24 mouse cellular contexts compared by ENCODE assay signal in genomic region chr12:99794158-99794515, GRCm38 (mm10).
DNase-seq lines count a peak whose midpoint lies in the region; ATAC-seq and TF ChIP-seq lines count a peak whose summit lies in the region.
"Had no signal": no experiment of that assay in that cellular context is flagged by ENCODE, and none has a peak within 500 bp of the region (broad histone marks: within the 10 kb centered on the region; RNA-seq: fewer than 3 reads in every experiment).

No protein-coding gene starts in this region.

- H3K9me3 ChIP-seq in forebrain, postnatal 0 days (ENCODE audit: low read length), result no peaks in the 10 kb centered on the region
- H3K9me3 ChIP-seq in forebrain, embryonic 11.5 days (ENCODE audit: control insufficient read depth, low read length), result no peaks in the 10 kb centered on the region
- no peaks in the 10 kb centered on the region for H3K9me3 ChIP-seq in heart, embryonic 10.5 days
- no peaks in the 10 kb centered on the region for H3K9me3 ChIP-seq in kidney, embryonic 14.5 days (ENCODE audit: control insufficient read depth, low read length)
- H3K9me3 ChIP-seq in limb, embryonic 12.5 days, result no peaks in the 10 kb centered on the region
- no peaks in the 10 kb centered on the region for H3K9me3 ChIP-seq in limb, embryonic 10.5 days (replicated peaks)
- H3K9me3 ChIP-seq: embryonic facial prominence, embryonic 15.5 days; forebrain, embryonic 10.5 days; forebrain, embryonic 15.5 days; G1E; hindbrain, embryonic 13.5 days; intestine, embryonic 15.5 days had no signal

- ATAC-seq in forebrain, postnatal 0 days, result peak; percentile 51; the same call in 1 of the 2 replicates
- no peak for ATAC-seq in forebrain, embryonic 11.5 days (replicated peaks; ENCODE audit: low FRiP score)
- ATAC-seq in kidney, embryonic 14.5 days (ENCODE audit: low FRiP score, low TSS enrichment), result peak; percentile 83
- 0 out of 2 replicates have a peak, but pooled peaks have one; percentile 19 for ATAC-seq in limb, embryonic 12.5 days (ENCODE audit: insufficient number of reproducible peaks, insufficient read depth, low FRiP score, low TSS enrichment, low read depth)
- ATAC-seq: forebrain, embryonic 15.5 days; intestine, embryonic 15.5 days had no signal

- H3K4me3 ChIP-seq in forebrain, postnatal 0 days (ENCODE audit: low read depth, low read length), result no peak overlapping the region
- H3K4me3 ChIP-seq in forebrain, embryonic 11.5 days (ENCODE audit: low read depth, low read length), result no peak overlapping the region
- H3K4me3 ChIP-seq in heart, embryonic 10.5 days, result no peak overlapping the region
- H3K4me3 ChIP-seq in kidney, embryonic 14.5 days (ENCODE audit: low read length), result no peak overlapping the region
- H3K4me3 ChIP-seq in limb, embryonic 12.5 days (replicated peaks), result no peak overlapping the region
- H3K4me3 ChIP-seq in limb, embryonic 10.5 days, result no peak overlapping the region
- H3K4me3 ChIP-seq: embryonic facial prominence, embryonic 15.5 days; erythroblast, embryonic 14.5 days; forebrain, embryonic 10.5 days; forebrain, embryonic 15.5 days; hindbrain, embryonic 13.5 days; intestine, embryonic 15.5 days had no signal

- no peak overlapping the region for H3K27ac ChIP-seq in forebrain, postnatal 0 days (ENCODE audit: low read depth, low read length)
- no peak overlapping the region for H3K27ac ChIP-seq in forebrain, embryonic 11.5 days (ENCODE audit: low read depth, low read length)
- H3K27ac ChIP-seq in heart, embryonic 10.5 days, result no peak overlapping the region
- no peak overlapping the region for H3K27ac ChIP-seq in kidney, embryonic 14.5 days (ENCODE audit: low read depth, low read length)
- H3K27ac ChIP-seq in limb, embryonic 12.5 days, result 0 out of 2 replicates have a peak overlapping the region, but pooled peaks have one; percentile 29
- no peak overlapping the region for H3K27ac ChIP-seq in limb, embryonic 10.5 days
- H3K27ac ChIP-seq: embryonic facial prominence, embryonic 15.5 days; forebrain, embryonic 15.5 days; hindbrain, embryonic 13.5 days; intestine, embryonic 15.5 days had no signal

- H3K27me3 ChIP-seq in forebrain, postnatal 0 days (ENCODE audit: insufficient read depth, low read length), result no peaks in the 10 kb centered on the region
- H3K27me3 ChIP-seq in forebrain, embryonic 11.5 days (ENCODE audit: control insufficient read depth, insufficient read depth, low read length), result no peaks in the 10 kb centered on the region
- no peaks in the 10 kb centered on the region for H3K27me3 ChIP-seq in heart, embryonic 10.5 days (ENCODE audit: insufficient read depth, poor library complexity, severe bottlenecking)
- no peaks in the 10 kb centered on the region for H3K27me3 ChIP-seq in kidney, embryonic 14.5 days (ENCODE audit: control insufficient read depth, insufficient read depth, low read length)
- H3K27me3 ChIP-seq in limb, embryonic 12.5 days, result no peaks in the 10 kb centered on the region
- H3K27me3 ChIP-seq in limb, embryonic 10.5 days (ENCODE audit: low read depth, poor library complexity, severe bottlenecking), result no peaks in the 10 kb centered on the region
- H3K27me3 ChIP-seq: embryonic facial prominence, embryonic 15.5 days; forebrain, embryonic 15.5 days; hindbrain, embryonic 13.5 days; intestine, embryonic 15.5 days had no signal

- no peak overlapping the region for H3K4me2 ChIP-seq in forebrain, postnatal 0 days (ENCODE audit: low read depth)
- H3K4me2 ChIP-seq in forebrain, embryonic 11.5 days (ENCODE audit: low read depth, low read length, severe bottlenecking), result no peak overlapping the region
- no peak overlapping the region for H3K4me2 ChIP-seq in kidney, embryonic 14.5 days (replicated peaks; ENCODE audit: low read depth, low read length)
- H3K4me2 ChIP-seq in limb, embryonic 12.5 days, result no peak overlapping the region
- H3K4me2 ChIP-seq: embryonic facial prominence, embryonic 15.5 days; forebrain, embryonic 15.5 days; hindbrain, embryonic 13.5 days; intestine, embryonic 15.5 days had no signal

- H3K36me3 ChIP-seq in forebrain, postnatal 0 days (ENCODE audit: insufficient read depth), result no peaks in the 10 kb centered on the region
- H3K36me3 ChIP-seq in forebrain, embryonic 11.5 days (ENCODE audit: control insufficient read depth, insufficient read depth, low read length), result no peaks in the 10 kb centered on the region
- H3K36me3 ChIP-seq in heart, embryonic 10.5 days, result no peaks in the 10 kb centered on the region
- no peaks in the 10 kb centered on the region for H3K36me3 ChIP-seq in kidney, embryonic 14.5 days (ENCODE audit: control insufficient read depth, insufficient read depth, low read length)
- H3K36me3 ChIP-seq in limb, embryonic 12.5 days, result no peaks in the 10 kb centered on the region
- no peaks in the 10 kb centered on the region for H3K36me3 ChIP-seq in limb, embryonic 10.5 days
- H3K36me3 ChIP-seq: embryonic facial prominence, embryonic 15.5 days; forebrain, embryonic 10.5 days; forebrain, embryonic 15.5 days; G1E; hindbrain, embryonic 13.5 days; intestine, embryonic 15.5 days had no signal

- DNase-seq in forebrain, postnatal 0 days, result no peak
- no peak for DNase-seq in forebrain, embryonic 11.5 days (ENCODE audit: low spot score)
- peak; percentile 61 for DNase-seq in heart, embryonic 10.5 days (ENCODE audit: low spot score)
- DNase-seq in heart, adult 18-20 months, result no peak
- no peak for DNase-seq in kidney, postnatal 14 days
- no peak for DNase-seq in limb, embryonic 10.5 days (ENCODE audit: low spot score)
- DNase-seq: adrenal gland, adult 8-10 months; adrenal gland, postnatal 36 days; B cell, adult 2 months; cerebellum, adult 11 months; cerebellum, adult 8-10 months; cerebellum, postnatal 14 days; embryo, embryonic 11 days; gastrocnemius, postnatal 10 days; heart, postnatal 4 days had no signal

- TF ChIP-seq CTCF in forebrain, postnatal 0 days (IDR thresholded peaks at IDR 0.05; ENCODE audit: low read depth), result no peak

- WGBS in forebrain, postnatal 0 days, result 82% methylated on average over 4 of the region's 4 CpGs
- WGBS in forebrain, embryonic 11.5 days, result 84% methylated on average over 4 of the region's 4 CpGs
- WGBS in heart, embryonic 10.5 days, result 77% methylated on average over 4 of the region's 4 CpGs
- WGBS in kidney, embryonic 14.5 days, result 40% methylated on average over 4 of the region's 4 CpGs
- 82% methylated on average over 4 of the region's 4 CpGs for WGBS in limb, embryonic 12.5 days
- 91% methylated on average over 4 of the region's 4 CpGs for WGBS in limb, embryonic 10.5 days

- no peak overlapping the region for H3K9ac ChIP-seq in forebrain, postnatal 0 days
- H3K9ac ChIP-seq in forebrain, embryonic 11.5 days (ENCODE audit: low read length), result no peak overlapping the region
- no peak overlapping the region for H3K9ac ChIP-seq in kidney, embryonic 14.5 days (ENCODE audit: low read depth, low read length)
- no peak overlapping the region for H3K9ac ChIP-seq in limb, embryonic 12.5 days (replicated peaks)
- H3K9ac ChIP-seq: embryonic facial prominence, embryonic 15.5 days; forebrain, embryonic 15.5 days; hindbrain, embryonic 13.5 days; intestine, embryonic 15.5 days had no signal

- peaks cover 3% of the 10 kb centered on the region; the same call in 1 of the 2 replicates for H3K4me1 ChIP-seq in forebrain, postnatal 0 days (ENCODE audit: insufficient read depth)
- 0 out of 2 replicates have a peak, but pooled peaks cover 3% of the 10 kb centered on the region for H3K4me1 ChIP-seq in forebrain, embryonic 11.5 days (replicated peaks; ENCODE audit: control insufficient read depth, insufficient read depth, low read length)
- 0 out of 2 replicates have a peak, but pooled peaks cover 5% of the 10 kb centered on the region for H3K4me1 ChIP-seq in heart, embryonic 10.5 days
- 0 out of 2 replicates have a peak, but pooled peaks cover 6% of the 10 kb centered on the region for H3K4me1 ChIP-seq in kidney, embryonic 14.5 days (ENCODE audit: control insufficient read depth, insufficient read depth, low read length)
- peaks cover 42% of the 10 kb centered on the region for H3K4me1 ChIP-seq in limb, embryonic 12.5 days (replicated peaks)
- peaks cover 26% of the 10 kb centered on the region for H3K4me1 ChIP-seq in limb, embryonic 10.5 days
- H3K4me1 ChIP-seq: intestine, embryonic 15.5 days had no signal
